Mouse (Mus musculus) ES-Bruce4 (cell line): Measurements from ENCODE around the gene Shq1. TPM values are rescaled to one million over a fixed set of nuclear protein-coding genes. Genes with fewer than 3 reads are reported as not detected.

ENCODE experiments used
- H3K27ac ChIP-seq: 2 replicates; pipeline ENCODE4 v1.5.1; 2012; ENCODE audit warnings: low read length, inconsistent platforms; ENCODE audit not compliant: insufficient read depth
- H3K27me3 ChIP-seq: 2 replicates; pipeline ENCODE4 v1.6.1; 2012; ENCODE audit warnings: mild to moderate bottlenecking, low read length, inconsistent platforms; ENCODE audit not compliant: control insufficient read depth, poor library complexity, insufficient read depth, severe bottlenecking
- H3K36me3 ChIP-seq: 2 replicates; pipeline ENCODE4 v1.6.1; 2012; ENCODE audit warnings: inconsistent platforms, mild to moderate bottlenecking, low read length, moderate library complexity; ENCODE audit not compliant: control insufficient read depth, poor library complexity, insufficient read depth, severe bottlenecking
- H3K4me1 ChIP-seq: one replicate; pipeline ENCODE4 v1.8.1; 2011; ENCODE audit warnings: low read length; ENCODE audit not compliant: control insufficient read depth, insufficient read depth
- H3K4me3 ChIP-seq: 2 replicates; pipeline ENCODE4 v1.5.1; 2011; ENCODE audit warnings: low read depth, mild to moderate bottlenecking, low read length
- H3K9ac ChIP-seq: 2 replicates; pipeline ENCODE4 v1.6.1; 2012; ENCODE audit warnings: low read depth, mild to moderate bottlenecking, inconsistent platforms; ENCODE audit not compliant: poor library complexity, severe bottlenecking
- H3K9me3 ChIP-seq: replicated peaks from 2 replicates; pipeline ENCODE4 v1.6.1; 2012; ENCODE audit warnings: mild to moderate bottlenecking, low read length, inconsistent platforms; ENCODE audit not compliant: control insufficient read depth, poor library complexity, insufficient read depth, severe bottlenecking
- CTCF ChIP-seq: IDR thresholded peaks from one replicate; pipeline ENCODE4 v1.8.1; 2011; ENCODE audit warnings: low read depth, low read length
- EP300 ChIP-seq: IDR thresholded peaks from 2 replicates; pipeline ENCODE4 v1.6.1; 2011; ENCODE audit warnings: low read depth, low read length; ENCODE audit not compliant: insufficient read depth
- POLR2A ChIP-seq: IDR thresholded peaks from one replicate; pipeline ENCODE4 v1.8.1; 2011; ENCODE audit warnings: low read length; ENCODE audit not compliant: insufficient read depth
- polyA plus RNA-seq: library from polyadenylated mRNA; stranded (reverse); fragments of >200 nt; gene quantifications from 2 replicates; pipeline ENCODE4 v1.2.4, GENCODE M21; 2011; ENCODE audit warnings: low read depth; ENCODE audit not compliant: missing spikeins, insufficient read depth, insufficient read length

Shq1 gene
- polyA plus RNA-seq, 1 experiment = 19.0 TPM

DNA sequence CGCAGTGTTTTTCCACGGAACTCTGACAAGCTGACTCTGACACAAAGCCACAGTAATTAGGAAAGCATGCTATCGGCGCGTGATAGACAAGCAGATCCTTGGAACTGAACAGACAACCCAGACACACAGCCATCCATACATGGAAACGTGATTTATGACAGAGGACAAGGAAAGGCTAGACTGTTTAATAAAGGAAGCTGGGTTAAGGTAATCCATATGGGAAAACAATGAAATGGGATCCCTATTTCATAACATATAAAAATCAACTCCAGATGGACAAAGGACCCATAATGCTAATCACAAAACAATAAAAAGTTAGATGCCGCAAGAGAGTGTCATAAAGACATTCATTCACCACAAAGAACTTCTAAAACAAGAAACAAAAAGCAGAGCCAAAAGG, 78.0 kb downstream of the Shq1 start:
- no peak for TF ChIP-seq CTCF
- no peak for TF ChIP-seq POLR2A
- no peak for TF ChIP-seq EP300
- H3K27me3 ChIP-seq = no peaks in the 10 kb centered on the region
- no peak overlapping the region for H3K4me3 ChIP-seq
- no peaks in the 10 kb centered on the region for H3K4me1 ChIP-seq
- no peak overlapping the region for H3K27ac ChIP-seq
- no peaks in the 10 kb centered on the region for H3K36me3 ChIP-seq
- H3K9ac ChIP-seq = no peak overlapping the region
- H3K9me3 ChIP-seq = no peaks in the 10 kb centered on the region

DNA sequence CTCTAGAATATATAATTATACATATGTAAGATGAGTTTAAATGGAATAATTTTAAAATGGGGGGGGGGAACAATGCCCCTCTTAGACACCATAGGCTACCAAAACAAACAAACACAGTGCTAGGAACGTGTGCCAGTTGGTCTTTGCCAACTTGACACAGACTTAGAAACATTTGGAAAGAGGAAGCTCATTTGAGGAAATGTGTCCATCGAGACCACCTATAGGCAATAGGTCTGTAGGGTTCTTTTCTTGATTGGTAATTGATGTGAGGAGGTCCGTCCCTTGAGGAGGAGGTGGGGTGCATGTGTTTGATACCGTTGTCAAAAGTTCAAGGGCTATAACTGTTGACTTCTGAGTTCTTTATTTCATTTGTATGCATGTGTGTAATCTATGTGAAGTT, 80.4 kb downstream of the Shq1 start:
- Histone ChIP-seq H3K36me3 (no peaks in the 10 kb centered on the region), H3K4me1 (no peaks in the 10 kb centered on the region)
- TF ChIP-seq EP300 (no peak), CTCF (no peak), POLR2A (no peak)

GRCm38 (mm10) chr6:100588876-100589275, 82.1 kb downstream of the Shq1 start:
- Histone ChIP-seq H3K9me3 (no peaks in the 10 kb centered on the region), H3K9ac (no peak overlapping the region), H3K4me3 (no peak overlapping the region), H3K27ac (no peak overlapping the region), H3K4me1 (no peaks in the 10 kb centered on the region), H3K36me3 (no peaks in the 10 kb centered on the region), H3K27me3 (no peaks in the 10 kb centered on the region)
- TF ChIP-seq POLR2A (no peak), EP300 (no peak), CTCF (no peak)

More for the DNA sequence above, 80.4 kb downstream of the Shq1 start:
- no peak overlapping the region for H3K27ac ChIP-seq
- H3K4me3 ChIP-seq = no peak overlapping the region
- no peak overlapping the region for H3K9ac ChIP-seq
- H3K27me3 ChIP-seq = no peaks in the 10 kb centered on the region
- H3K9me3 ChIP-seq = no peaks in the 10 kb centered on the region

- H3K36me3 ChIP-seq = no peaks in the 10 kb centered on the region
- H3K4me3 ChIP-seq = no peak overlapping the region
- no peaks in the 10 kb centered on the region for H3K4me1 ChIP-seq
- H3K9me3 ChIP-seq = no peaks in the 10 kb centered on the region
- H3K27ac ChIP-seq = no peak overlapping the region
- H3K27me3 ChIP-seq = no peaks in the 10 kb centered on the region
- H3K9ac ChIP-seq = no peak overlapping the region
- TF ChIP-seq CTCF = no peak
- no peak for TF ChIP-seq POLR2A
- no peak for TF ChIP-seq EP300
Observed at GRCm38 (mm10) chr6:100586758-100587157, 84.2 kb downstream of the Shq1 start.

DNA sequence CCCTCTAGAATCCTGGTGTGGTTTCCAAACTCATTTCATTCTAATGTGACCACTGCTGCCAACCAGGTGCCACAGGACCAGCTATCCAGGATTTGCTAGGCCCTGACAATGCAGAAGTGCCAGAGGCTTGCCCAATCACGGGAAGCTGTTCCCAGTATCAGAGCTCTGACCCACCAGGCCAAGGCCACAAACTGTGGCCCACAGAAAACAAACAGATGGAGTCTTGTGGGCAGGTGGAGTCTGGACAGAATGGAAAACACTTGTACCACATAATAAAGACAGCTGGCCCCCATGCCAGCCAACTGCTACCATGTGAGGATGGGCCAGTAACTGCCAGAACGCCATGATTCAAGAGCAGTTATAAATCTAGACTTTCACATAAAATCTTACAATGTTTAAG, 89.0 kb downstream of the Shq1 start:
- no peaks in the 10 kb centered on the region for H3K4me1 ChIP-seq
- no peaks in the 10 kb centered on the region for H3K36me3 ChIP-seq
- no peak overlapping the region for H3K27ac ChIP-seq
- no peak overlapping the region for H3K4me3 ChIP-seq
- TF ChIP-seq EP300 (no peak), POLR2A (no peak), CTCF (no peak)
- H3K27me3 ChIP-seq = no peaks in the 10 kb centered on the region
- no peak overlapping the region for H3K9ac ChIP-seq
- no peaks in the 10 kb centered on the region for H3K9me3 ChIP-seq

DNA sequence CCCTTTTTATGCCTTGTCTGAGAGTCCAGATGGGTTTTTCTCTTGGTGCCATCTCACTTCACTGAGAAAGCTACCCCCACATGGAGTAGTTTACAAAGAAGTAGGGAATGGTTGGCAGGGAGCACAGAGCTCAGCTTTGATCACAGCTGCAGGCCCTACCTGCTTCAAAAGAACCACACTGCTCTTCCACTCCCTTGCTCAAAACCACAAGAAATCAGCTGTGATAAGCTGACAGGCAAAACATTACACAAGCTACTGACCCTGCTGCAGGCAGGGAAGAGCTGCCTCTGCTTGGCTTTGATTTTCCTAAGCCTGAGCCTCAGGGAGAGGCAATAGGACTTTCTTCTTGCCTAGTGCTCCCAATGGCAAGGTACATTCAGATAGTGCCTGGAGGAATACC, 89.9 kb downstream of the Shq1 start:
- Histone ChIP-seq H3K9me3 (no peaks in the 10 kb centered on the region), H3K27me3 (no peaks in the 10 kb centered on the region), H3K4me3 (no peak overlapping the region), H3K27ac (no peak overlapping the region), H3K36me3 (no peaks in the 10 kb centered on the region), H3K4me1 (no peaks in the 10 kb centered on the region), H3K9ac (no peak overlapping the region)
- no peak for TF ChIP-seq CTCF
- no peak for TF ChIP-seq EP300
- TF ChIP-seq POLR2A = no peak
